Mouse (Mus musculus) thymus, postnatal 36 days (tissue): ENCODE results near the gene Olfr1186.
"Not testable (repeated sequence)": the region's sequence is repeated elsewhere in the genome, so short reads cannot be mapped to it uniquely, and the experiment has no call there.

Experiments used
- DNase-seq, 2 experiments: peaks; one replicate each; pipeline ENCODE4 v3.0.0; 2022; ENCODE audit warnings: mixed read lengths in 2 of 2

The Olfr1186 gene

DNA sequence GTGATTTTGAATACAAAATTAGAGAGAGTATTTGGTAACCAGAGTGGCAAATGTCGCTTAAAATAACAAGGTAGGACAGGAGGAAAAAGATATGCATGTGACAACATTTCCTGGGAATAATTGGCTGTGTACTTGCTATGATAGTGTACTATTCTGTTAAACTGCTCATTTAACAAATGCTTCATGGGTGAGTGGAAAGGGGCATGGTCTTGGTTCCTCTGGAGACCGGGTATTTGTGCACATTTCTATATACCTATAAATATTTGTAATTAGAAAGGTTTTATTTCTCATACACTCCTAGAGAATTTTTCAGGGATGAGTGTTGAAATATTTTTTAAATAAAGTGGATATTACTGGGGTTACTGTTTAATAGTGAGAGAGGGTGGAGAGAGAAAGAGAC is at the start of gene Olfr1186:
Gene Olfr1186 (plus strand): TSS at position 301 of the 400 bp plus-strand sequence.
- DNase-seq, result no peak

- no peak for DNase-seq
Observed at GRCm38 (mm10) chr2:88483298-88483697, 35.1 kb upstream of the Olfr1186 start, which contains the start of gene Olfr1184. TSS of gene Olfr1184 (plus strand) at chr2:88483598.

DNA sequence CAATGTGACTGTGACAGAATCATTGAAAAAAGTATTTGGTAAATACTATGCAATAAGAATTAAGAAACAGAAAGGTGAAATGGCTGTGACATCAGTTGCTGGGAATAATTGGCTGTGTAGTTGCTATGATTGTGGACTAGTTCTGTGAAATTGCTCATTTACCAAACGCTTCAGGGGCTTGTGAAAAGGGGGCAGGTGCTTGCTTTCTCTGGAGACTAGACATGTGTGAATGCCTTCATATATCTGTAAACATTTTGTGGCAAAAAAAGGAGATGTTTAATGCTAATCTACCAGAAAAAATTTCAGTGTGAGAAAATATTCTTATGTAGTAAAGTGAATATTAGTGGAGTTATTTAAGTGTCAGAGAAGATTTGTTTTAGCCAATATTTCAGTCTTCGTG is 25.3 kb upstream of the Olfr1186 start, which contains the start of gene Olfr1185-ps1:
Gene Olfr1185-ps1 (plus strand): TSS at position 301 of the 400 bp plus-strand sequence.
- no peak for DNase-seq

DNA sequence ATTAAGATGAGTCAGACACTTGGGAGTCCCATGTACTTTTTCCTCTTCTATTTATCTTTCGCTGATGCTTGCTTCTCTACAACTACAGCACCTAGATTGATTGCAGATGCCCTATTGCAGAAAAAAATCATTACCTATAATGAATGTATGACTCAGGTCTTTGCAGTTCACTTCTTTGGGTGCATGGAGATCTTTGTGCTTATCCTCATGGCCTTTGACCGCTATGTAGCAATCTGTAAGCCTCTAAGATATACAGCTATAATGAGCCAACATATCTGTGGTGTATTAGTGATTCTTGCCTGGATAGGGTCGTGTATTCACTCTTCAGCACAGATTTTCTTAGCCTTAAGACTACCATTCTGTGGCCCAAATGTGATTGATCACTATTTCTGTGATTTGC is 7.4 kb downstream of the Olfr1186 start:
- no peak for DNase-seq

GRCm38 (mm10) chr2:88556635-88557034 is 38.3 kb downstream of the Olfr1186 start, which contains the start of gene Olfr1188:
TSS of gene Olfr1188 (plus strand) at chr2:88556935.
- no peak for DNase-seq

GRCm38 (mm10) chr2:88572696-88573095 is 54.3 kb downstream of the Olfr1186 start:
- not testable (repeated sequence) for DNase-seq
